Mouse (Mus musculus) erythroid progenitor cell, adult 5-6 weeks (primary cell): ENCODE data around the gene Trappc3. TPM values are rescaled to one million over a fixed set of nuclear protein-coding genes. Genes with fewer than 3 reads are reported as not detected.
A peak's percentile ranks its signal among the peaks of the same experiment; 100 is the strongest.

ENCODE experiments used
- ATAC-seq: replicated peaks from 2 replicates; pipeline ENCODE4 v1.8.0; 2016; ENCODE audit warnings: moderate number of reproducible peaks, mild to moderate bottlenecking, moderate TSS enrichment, inconsistent platforms; ENCODE audit not compliant: poor library complexity, low FRiP score, severe bottlenecking
- total RNA-seq, 2 experiments: library from RNA; stranded (forward) in 1 of 2; stranded (reverse) in 1 of 2; fragments of 150-400 nt in 1 of 2; fragments of 186-747, 209-891 nt in 1 of 2; gene quantifications; 2 replicates each; pipeline versions ENCODE4 v1.2.3 to v1.2.4; 2015 to 2017; ENCODE audit warnings: low replicate concordance in 2 of 2

Gene Trappc3
- total RNA-seq, 2 experiments from 2014 or later = 9.2 to 10.9 TPM

DNA sequence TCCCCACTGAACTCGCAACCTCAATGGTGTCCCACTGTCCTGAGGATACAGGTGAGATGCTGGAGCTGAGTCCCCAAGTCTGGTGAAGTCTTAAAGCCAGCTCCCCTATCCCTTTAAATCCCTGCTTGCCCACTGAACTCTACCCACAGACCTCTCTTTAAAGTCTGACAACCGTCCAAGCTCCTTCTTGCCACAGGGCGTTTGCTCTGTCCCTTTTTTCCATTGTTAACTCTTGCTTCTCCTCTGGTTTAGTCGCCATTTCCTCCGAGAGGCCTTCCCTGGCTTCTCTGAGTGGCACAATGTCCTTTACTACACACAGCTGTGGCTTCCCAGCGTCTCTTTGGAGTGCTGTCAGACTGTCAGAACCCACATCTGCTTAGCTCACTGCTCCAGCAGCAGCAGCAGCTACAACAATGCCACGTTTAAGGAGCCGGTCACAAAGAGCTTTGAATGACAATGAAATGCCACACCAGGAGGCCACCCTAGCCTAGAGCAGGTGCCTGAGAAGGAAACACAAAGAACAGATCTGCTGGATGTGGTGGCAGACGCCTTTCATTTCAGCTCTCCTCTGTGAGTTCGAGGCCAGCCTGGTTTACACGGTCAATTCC, 13.8 kb upstream of the Trappc3 start:
- ATAC-seq = no peak

DNA sequence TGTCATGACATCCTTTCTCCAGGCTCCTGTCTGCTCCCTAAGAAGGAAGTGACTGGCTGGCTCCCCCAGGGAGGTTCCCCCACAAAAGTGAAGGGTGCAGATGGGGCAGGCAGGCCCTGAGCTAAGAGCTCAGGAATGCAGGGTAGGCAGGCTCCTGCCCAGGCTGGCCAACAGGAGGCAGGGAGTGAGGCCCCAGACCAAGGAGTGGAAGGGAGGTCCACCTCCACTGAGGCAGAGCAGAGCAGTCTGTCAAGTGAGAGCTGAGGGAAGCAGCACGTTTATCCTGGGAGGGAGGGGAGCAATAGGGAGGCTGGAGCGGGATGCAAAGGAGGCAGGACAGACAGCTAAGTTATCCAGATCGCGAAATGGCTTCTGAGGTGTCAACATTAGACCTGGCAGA, 11.5 kb upstream of the Trappc3 start:
- ATAC-seq = no peak

DNA sequence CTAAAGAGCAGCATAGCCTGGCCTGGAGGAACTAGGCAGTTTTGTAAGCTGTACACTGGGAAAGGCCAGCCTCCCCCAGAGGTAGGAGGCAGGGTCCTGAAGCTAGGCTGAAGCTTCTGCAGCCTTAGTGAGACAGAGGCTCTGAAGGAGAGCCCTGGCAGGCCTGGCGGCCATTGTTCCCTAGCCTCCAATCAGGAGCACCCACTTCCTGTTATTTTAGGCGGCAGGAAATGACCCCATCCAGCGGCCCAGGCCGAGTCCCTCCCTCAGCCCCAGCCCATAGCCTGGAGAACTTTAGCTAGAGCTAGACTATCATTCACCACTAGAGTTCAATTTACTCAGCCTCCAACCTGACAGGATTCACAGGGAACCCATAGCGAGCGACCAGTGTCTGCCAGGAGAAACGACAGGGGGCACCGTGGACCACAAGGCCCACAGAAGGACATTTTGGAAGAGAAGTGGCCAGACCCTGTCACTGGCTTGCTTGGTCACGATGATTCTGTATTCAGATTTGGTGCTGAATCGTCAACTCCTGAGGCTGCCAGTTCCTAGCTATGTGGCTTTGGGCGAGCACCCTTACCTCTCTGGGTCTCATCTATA, 10.4 kb upstream of the Trappc3 start:
- no peak for ATAC-seq

DNA sequence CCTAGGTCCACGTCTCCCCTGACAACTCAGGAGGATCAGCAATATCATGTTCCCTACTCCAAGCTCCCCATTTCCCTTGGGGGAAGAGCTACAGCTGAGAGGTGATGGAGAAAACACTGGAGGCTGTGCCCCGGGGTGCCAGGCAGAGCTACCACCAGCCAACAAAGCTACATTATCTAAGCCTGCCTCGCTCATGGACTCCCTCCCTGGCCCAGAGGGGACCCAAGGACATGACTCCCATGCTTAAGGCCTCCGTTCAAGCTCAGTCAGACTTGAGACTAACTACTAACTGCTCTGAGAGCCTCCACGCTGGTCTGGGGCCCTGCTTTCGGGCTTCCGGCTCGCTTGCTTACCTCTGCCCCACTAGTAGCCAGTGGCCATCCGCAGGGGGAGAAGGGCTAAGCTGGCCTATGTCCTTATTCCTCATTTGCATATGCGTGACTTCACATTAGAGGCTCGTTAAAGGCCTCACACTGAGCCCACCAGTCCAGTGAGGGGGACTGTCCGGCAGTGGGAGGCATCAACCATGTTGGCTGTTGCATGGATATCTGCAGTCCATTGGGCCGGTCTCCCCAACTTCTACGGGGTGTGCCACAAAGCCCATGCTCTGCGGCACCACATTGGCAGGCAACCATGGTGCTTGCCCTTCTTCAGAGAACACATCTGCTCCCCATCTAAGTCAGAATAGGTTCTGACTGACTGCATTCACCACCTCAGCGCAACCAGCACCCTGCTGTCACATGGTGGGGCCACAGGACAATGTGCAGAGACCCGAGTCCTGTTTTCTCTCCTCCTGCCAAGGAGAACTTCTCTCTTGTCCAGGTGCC, 9.5 kb upstream of the Trappc3 start:
- no peak for ATAC-seq

DNA sequence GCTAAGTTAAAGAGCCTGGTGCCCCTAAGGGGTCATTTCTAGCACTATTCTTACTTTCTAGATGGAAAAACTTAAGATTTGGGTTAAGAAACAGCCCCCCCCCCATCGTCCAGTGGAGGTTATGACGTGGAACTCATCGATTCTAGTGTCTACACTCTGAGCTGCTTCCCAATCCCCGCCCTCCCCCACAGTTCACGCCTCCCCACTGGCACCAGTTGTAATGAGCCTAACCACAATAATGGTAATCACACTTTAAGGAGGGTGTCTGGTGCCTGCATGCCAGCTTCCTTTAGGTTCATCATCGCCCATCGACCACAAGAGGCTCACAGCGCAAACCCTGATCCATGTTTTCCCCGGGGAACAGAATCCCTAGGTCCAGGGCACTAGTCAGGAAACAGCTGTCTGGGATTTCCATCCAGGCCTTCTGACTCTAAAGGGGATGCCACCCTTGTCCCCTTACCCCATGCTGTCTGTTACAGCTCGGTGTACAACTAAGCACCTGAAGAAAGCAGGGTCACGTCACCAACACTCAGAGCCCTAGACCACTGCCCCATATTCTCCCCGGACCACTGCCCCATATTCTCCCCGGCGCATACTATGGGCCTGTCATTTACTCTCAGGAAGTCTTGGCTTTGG, 8.4 kb upstream of the Trappc3 start:
- no peak for ATAC-seq

DNA sequence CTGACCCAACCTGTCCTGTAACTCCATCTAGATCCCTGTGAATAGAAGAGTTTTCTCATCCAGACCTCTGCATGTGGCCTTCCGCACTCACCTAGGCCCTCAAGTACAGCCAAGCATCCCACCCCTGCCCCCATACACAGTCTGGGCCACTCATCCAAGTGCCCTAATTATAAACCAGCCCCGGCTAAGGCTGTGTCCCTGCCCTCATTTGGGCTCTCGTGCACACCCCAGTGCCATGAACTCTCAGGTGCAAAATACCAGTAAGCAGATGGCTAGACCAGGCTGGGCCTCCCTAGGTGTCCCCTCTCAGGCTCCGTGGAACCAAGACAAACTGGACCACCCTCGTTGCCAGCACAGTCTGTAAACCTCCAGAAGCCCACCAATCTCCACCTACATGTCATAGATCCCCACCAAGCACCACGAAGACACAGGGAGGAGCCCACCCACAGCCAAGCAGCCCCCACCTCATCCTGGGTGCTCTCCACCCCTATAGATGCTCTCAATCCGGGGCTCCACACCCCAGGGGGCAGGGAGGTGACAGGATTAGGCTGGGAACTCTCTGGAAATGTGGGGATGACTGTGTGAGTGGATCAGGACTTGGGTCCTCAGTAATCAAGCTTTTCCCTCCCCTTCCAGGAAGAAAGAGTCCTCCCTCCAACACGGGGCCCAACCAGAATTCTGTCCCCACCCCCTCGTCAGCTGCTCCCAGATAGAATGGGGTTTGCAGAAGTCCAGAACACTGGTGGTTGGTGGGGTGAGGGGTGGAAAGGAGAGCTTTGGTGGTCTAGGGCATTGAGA, 7.6 kb upstream of the Trappc3 start:
- no peak for ATAC-seq

DNA sequence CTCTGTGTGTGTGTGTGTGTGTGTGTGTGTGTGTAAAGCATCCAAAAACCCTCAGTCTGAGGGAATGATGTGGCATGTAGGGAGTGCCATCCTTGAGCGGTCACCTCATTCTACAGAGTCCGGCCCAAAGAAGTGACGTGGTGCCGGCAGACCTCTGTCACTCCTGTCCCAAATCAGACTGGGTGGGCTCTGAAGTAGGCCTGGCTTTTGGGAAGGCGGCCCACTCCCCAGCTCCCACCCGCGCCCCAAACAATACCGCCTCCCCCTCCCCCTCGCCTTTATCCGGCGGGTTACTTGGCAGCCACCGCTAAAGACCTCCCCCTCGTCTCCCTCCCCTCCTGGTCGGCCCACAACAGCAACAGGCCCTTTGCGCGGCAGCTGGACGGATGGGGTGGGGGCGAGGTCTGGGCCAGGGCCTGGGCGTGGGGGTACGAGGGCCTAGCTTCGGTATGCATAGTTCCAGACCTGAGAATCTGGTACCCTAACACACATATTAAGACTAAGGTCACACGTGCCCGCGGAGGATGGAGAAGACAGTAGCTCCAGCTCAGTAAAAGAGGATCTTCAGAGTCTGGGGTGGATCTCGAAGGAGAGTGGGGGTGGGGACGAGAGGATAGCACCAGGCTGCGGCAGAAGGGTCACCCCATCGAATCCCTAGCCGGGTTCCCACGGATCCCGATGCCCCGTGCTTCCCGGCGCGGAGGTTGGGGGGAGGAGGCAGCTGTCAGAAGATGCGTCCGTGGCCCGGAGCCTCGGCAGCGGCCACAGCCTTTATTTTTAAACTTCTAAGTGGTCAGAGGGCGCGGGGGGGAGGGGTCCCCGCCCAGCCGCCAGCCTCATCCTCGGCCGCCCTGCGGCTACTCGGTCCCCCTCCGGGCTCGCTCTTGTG, 6.8 kb upstream of the Trappc3 start:
- ATAC-seq = no peak

DNA sequence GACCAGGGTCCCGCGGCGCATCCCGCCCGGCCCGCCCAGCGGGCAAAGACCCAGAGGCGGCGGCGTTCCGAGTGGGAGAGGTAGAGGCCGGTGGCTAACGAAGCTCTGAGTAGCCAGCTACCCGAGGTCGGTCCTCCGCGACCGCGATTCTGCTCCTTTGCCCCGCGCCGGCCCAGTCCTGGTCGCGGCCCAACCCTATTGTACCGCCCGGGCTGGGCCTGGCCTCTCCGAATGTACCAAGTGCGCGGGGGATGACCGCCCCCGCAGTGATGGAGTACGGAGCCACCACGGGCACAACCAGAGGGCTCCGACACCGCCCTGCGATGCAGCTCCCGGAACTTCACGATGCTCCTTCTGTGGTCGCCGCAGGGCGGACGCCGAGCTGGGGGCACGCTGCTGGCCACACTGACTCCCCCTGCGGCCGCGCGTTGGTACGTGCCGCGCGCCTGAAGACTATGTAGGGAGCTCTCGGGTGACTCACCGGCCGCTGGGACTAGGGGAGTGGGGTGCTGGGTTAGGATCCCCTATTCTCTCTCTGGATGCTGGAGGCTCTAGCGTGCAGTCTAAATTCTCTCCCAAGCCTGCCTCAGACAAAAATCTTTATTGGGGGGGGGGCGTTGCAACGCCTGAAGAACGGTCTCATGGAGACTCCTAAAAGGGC, 5.9 kb upstream of the Trappc3 start, which contains the start of gene Map7d1:
TSS of gene Map7d1 (minus strand) at position 213 of the 661 bp plus-strand sequence.
- ATAC-seq = peak; percentile 68

DNA sequence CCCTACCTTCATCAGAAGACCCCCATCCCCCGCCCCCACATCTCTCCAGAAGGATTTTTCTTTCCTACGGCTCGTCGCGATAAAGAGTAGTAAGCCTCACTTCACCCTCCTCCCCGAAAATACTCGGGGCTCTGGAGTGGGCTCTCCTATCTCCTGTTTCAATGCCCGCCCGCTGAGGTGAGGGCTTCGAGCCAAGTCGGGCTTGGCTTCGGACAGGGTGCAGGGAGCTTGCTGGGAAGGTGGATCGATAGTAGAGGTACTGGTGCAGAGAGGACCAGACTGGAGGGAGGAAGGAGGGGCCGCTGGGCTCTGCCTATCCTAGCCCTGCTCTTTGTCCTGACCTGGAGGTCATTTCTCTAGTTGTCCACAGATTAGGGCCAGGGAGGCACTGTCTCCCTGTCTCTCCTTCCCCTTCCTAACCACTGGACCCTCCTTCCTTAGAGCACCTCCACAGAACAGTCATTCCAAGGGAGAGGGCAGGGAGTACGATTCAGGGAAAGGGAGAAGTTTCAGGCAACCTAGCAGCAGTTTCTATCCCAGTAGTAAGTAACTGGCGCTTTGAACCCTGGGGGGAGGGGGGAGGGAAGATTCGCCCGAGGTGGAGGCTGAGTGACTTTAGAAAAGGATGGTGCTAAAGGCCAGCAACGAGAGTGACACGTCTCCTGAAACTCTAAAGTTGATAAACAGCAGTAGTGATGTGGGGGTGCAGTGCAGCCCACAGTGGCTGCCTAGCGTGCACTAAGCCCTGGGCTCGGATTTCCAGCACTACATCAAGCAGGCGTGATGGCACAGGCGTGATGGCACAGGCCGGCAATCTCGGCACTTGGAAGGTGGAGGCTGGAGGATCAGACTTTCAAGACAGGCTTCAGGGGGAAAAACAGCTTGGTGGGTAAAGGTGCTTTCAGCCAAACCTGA, 4.9 kb upstream of the Trappc3 start:
- no peak for ATAC-seq

DNA sequence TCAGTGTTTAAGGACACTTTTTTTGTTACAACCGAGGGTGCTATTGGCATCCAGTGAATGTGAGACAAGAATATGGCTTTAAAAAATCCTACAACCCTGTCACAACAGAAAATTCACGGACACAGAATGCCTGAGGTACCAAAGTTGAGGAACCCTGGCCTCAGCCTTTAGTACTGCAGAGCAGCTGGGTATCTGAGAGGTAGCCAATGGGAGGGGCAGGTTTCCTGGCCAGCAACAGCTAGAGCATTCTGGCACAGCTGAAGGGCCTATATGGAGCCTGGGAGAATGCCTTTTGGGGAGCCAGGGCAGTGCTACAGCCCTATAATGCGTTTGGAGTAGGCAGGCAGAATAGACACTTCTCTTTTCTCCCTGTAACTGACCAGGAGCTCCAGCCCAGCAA, 3.1 kb upstream of the Trappc3 start:
- ATAC-seq = no peak

DNA sequence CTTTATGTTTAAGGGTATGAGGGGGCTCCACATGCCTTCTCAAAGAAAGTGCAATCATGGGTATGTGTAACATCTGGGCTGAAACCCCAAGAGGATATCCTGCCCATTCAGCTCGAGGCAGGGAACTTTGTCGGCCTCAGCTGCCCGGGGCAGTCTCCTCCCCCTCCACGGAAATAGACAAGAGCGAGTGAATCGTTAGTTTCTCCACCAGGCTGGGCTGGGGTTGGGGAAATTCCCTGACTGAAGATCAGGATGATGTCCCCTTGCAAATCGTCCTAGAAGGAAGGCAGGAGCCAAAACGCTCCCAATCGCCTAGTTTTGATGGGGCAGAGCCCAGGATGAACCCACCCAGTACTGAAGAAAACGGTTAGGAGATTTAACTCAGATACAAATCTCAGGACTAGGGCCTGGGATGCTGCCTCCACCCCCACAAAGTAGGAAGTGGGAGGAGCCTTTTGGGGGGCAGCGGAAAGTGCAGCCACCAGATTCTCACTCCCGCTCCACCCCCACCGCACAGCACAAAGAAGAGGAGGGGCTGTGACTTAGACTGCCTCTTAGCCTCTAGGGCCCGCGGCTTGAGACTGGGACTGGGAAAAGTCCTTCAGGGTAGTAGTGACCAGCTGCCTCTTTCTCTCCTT, 2.5 kb upstream of the Trappc3 start:
- no peak for ATAC-seq

DNA sequence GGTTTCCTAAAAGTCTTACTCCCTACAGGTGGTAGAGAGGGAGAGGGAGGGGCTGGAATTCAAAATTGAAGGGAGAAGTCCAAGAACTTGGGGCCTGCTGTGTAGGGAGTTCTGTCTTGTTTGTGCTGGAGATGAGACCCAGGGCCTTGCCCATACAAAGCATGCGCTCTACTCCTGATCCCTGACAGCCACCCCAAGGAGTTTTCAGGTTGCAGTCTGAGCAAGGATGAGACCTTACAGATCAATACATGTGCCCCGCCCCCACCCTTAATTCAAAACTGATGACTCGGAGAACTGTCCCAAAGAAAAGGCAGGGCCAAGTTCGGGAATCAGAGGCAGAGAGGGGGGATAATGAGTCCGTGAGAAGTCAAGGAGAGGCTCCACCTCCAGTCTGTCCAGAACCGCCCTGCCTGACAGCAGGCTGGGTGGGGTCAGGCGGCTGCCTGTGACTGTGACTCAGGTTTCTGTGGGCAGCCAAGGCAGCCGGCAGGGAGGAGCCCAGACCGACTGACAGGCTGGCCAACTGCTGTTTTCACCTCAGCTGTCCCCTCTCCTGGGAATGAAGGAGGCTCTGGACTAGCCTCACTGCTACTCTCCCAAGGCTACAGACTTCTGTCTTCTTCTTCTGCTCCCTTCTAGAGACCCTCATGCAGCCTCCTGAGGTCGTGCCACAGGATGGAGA, 1.5 kb upstream of the Trappc3 start:
- peak; percentile 82 for ATAC-seq

DNA sequence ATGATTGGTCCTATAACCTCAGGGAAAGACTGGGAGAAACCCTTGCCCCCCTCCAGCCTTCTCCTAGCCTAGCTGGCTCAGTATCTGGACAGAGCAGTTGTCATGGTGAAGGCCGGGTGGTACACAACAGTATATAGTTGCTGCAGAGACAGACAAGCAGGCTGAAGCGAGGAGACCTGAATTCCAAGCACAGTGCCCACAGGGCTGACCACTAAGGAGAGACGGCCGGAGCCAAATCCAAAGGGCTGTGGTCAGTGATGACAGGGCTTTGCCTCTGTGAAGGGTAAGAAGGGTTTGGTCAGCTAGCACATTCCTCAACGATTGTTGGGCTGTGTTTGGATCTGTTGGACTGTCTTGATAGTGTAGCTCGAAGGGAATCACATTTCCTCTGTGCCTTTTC, 859 bp upstream of the Trappc3 start:
- peak; percentile 9 for ATAC-seq

DNA sequence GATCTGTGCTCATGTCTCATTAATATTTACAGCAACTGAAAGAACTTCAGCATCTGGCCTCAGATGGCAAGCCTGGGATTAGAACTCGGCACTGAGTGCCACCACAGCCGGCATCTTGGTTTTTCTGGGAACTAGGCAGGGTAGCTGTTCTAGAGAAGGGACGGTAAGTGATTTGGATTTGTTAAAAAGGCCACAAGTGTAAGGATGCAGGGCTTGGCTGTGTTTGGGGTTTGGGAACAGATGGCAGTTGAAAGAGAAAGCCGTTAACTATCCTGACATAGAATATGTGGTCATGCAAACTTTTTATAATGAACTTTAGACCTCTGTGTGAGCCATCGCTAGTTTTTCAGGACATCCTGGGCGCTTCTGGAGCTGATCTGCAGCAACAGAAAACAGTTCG, 450 bp upstream of the Trappc3 start:
- ATAC-seq = no peak

DNA sequence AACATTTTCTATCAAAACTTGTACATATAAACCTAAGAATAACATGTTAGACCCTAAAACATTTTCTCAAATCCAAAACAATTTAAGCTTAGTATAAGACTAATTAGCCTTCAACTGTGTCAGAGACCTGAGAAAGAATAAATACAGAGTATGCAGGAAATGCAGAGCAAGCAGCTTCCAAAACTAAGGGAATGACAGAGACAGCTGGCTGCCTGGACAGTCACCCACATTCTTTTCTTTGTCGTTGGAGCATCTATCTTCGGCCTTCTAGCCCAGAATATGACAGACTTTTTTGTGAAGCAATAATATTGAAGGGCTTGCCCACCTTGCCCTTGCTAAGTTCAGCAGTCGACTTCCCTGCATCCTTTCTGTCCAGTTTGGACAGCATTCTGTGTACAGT, 7.2 kb downstream of the Trappc3 start:
- no peak for ATAC-seq

DNA sequence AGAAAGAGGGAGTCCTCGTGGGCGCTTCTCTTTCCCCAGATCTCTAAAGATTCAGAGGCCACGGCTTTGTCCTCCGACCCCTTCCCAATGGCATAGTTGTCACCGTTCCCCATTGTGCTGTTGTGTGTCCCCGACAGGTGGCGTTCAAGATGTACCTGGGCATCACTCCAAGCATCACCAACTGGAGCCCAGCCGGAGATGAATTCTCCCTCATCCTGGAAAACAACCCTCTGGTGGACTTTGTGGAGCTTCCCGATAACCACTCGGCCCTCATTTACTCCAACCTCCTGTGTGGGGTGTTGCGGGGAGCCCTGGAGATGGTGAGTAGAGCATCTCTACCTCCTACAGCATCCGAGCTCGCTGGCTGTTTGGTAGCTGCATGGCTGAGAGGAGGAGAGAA, 11.6 kb downstream of the Trappc3 start:
- no peak for ATAC-seq
